Mouse (Mus musculus): Measurements from ENCODE around the gene Pigf. TPM values are rescaled to one million over a fixed set of nuclear protein-coding genes. Genes with fewer than 3 reads are reported as not detected.
"Not testable (repeated sequence)": the region's sequence is repeated elsewhere in the genome, so short reads cannot be mapped to it uniquely, and the experiment has no call there.

Pigf gene
- 42.3 and 45.2 TPM in 2 replicates for polyA plus RNA-seq (2014; fragmentation: Nextera tagmentation; extraction: Ambion mirVana)

DNA sequence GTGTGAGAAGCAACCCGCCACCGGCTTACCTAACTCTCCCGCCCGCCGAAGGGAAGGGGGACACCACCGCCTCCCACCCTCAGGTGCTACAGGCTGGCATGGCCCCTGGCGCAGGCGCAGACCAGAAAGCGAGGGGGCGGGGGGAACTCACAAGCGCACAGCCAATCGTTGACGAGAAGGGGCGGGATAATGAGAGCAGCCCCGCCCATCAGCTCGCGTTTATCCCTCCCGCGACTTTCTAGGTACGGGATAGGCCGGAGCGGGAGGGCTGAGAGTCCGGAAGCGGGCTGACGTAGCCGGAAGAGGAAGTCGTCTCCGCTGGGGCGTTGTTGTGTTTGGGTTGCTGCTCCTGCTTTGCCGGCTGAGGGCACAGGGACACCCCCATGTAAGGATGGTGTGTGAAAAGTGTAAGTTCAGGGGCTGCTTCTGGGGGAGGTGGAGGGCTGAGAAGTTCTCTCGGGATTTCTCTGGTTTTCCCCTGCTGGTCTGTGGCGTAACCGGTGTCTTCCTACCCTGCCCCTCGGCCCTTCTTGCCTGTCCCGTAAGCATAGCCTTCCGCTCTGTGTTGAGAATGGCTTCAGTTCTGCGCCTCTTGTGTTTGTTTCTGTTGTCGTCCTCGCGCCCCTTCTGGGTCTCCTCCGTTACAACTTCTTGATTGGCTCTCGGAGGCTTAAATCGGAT, at the start of gene Pigf, which contains the start of gene Cript:
TSS of gene Pigf (minus strand) at position 138 of the 681 bp plus-strand sequence.
TSS of gene Cript (plus strand) at position 282 of the 681 bp plus-strand sequence.
- Histone ChIP-seq H3K9me3 (ENCODE audit: control insufficient read depth, low read length) (no peaks in the 10 kb centered on the region), H3K4me2 (replicated peaks; ENCODE audit: low read depth, low read length) (peak within 1 kb of the TSS; percentile 80), H3K9ac (ENCODE audit: low read depth, low read length) (peak within 1 kb of the TSS; percentile 61), H3K27ac (ENCODE audit: low read depth, low read length) (no peak within 1 kb of the TSS), H3K4me1 (replicated peaks; ENCODE audit: control insufficient read depth, insufficient read depth, low read length) (no peaks in the 10 kb centered on the region), H3K4me3 (ENCODE audit: low read depth, low read length) (peak within 1 kb of the TSS; percentile 79), H3K27me3 (ENCODE audit: control insufficient read depth, insufficient read depth, low read length) (no peaks in the 10 kb centered on the region), H3K36me3 (ENCODE audit: control insufficient read depth, insufficient read depth, low read length) (0 out of 2 replicates have a peak, but pooled peaks cover 4% of the 10 kb centered on the region)
- DNase-seq (ENCODE audit: low spot score) (peak; percentile 99), ATAC-seq (ENCODE audit: low FRiP score) (peak; percentile 100)
- WGBS: under 1% methylated on average over 37 of the region's 43 CpGs

DNA sequence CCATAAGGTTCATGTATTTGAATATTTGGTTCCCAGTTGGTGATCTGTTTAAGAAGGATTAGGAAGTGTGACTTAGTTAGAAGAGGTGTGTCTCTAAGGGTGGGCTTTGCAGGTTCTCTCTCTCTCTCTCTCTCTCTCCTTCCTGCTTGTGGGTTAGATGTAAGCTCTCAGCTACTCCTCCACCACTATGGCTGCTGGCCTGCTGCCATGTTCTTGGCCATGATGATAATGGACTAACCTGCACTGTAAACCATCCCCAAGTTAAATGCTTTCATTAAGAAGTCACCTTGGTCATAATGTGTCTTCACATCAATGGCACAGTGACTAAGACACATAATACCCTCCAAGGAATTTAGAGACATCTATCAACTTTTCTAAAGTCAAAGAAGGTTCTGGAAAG, 48.3 kb upstream of the Pigf start:
- H3K27me3 ChIP-seq (ENCODE audit: control insufficient read depth, insufficient read depth, low read length): no peaks in the 10 kb centered on the region

DNA sequence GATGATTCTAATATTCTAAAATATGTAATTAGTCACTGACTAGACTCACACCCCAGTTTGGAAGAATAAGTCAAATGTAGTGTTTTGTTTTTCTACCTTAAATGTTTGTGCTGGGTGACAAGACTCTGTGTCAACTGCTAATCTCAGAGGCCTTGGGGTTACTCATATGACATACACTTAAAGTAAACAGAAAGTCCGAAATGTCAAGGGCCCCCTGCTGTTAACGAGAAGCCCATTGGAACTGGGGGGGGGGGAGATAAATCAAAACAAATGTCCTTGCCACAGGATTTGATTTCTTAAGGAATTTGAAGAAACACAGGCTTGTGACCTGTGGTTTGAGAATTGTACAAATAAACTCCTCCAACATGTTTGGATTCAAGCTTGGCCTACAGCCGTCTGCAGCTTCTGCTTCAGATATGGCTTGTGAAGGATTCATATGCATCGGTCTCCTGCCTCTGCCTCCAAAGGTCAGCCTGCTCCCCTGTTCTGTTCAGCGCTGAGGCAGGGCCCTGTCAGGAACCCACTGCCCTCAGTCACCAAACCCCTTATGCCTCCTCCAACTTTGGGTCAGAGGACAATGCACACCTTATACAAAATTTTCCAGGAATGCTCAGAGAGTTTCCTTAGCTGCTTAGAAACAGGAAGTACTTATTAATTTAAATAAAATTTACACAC, 47.7 kb upstream of the Pigf start:
- H3K4me3 ChIP-seq (ENCODE audit: low read depth, low read length): no peak overlapping the region
- no peak overlapping the region for H3K9ac ChIP-seq (ENCODE audit: low read depth, low read length)
- ATAC-seq (ENCODE audit: low FRiP score): no peak
- H3K4me1 ChIP-seq (replicated peaks; ENCODE audit: control insufficient read depth, insufficient read depth, low read length): no peaks in the 10 kb centered on the region
- DNase-seq (ENCODE audit: low spot score): no peak
- H3K4me2 ChIP-seq (replicated peaks; ENCODE audit: low read depth, low read length): no peak overlapping the region
- no peaks in the 10 kb centered on the region for H3K9me3 ChIP-seq (ENCODE audit: control insufficient read depth, low read length)
- 69% methylated on average over 5 of the region's 5 CpGs for WGBS
- no peaks in the 10 kb centered on the region for H3K27me3 ChIP-seq (ENCODE audit: control insufficient read depth, insufficient read depth, low read length)
- H3K27ac ChIP-seq (ENCODE audit: low read depth, low read length): no peak overlapping the region
- H3K36me3 ChIP-seq (ENCODE audit: control insufficient read depth, insufficient read depth, low read length): no peaks in the 10 kb centered on the region

More for the DNA sequence above, 48.3 kb upstream of the Pigf start:
- Histone ChIP-seq H3K4me1 (replicated peaks; ENCODE audit: control insufficient read depth, insufficient read depth, low read length) (no peaks in the 10 kb centered on the region), H3K27ac (ENCODE audit: low read depth, low read length) (no peak overlapping the region), H3K9me3 (ENCODE audit: control insufficient read depth, low read length) (no peaks in the 10 kb centered on the region), H3K9ac (ENCODE audit: low read depth, low read length) (no peak overlapping the region), H3K4me2 (replicated peaks; ENCODE audit: low read depth, low read length) (no peak overlapping the region), H3K36me3 (ENCODE audit: control insufficient read depth, insufficient read depth, low read length) (no peaks in the 10 kb centered on the region), H3K4me3 (ENCODE audit: low read depth, low read length) (no peak overlapping the region)
- ATAC-seq (ENCODE audit: low FRiP score) (no peak), DNase-seq (ENCODE audit: low spot score) (no peak)

DNA sequence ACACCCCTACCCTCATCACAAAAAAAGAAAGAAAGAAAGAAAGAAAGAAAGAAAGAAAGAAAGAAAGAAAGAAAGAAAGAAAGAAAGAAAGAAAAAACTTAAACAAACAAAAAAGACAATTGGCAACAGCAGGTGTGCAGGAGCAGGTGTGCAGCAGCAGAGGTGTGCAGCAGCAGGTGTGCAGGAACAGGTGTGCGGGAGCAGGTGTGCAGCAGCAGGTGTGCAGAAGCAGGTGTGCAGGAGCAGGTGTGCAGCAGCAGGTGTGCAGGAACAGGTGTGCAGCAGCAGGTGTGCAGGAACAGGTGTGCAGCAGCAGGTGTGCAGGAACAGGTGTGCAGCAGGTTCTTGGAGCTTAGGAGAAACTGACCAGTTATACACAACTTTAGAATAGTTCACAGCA, 47.0 kb upstream of the Pigf start:
- H3K36me3 ChIP-seq (ENCODE audit: control insufficient read depth, insufficient read depth, low read length); H3K4me1 ChIP-seq (replicated peaks; ENCODE audit: control insufficient read depth, insufficient read depth, low read length); ATAC-seq (ENCODE audit: low FRiP score); H3K9ac ChIP-seq (ENCODE audit: low read depth, low read length); H3K27ac ChIP-seq (ENCODE audit: low read depth, low read length); H3K4me2 ChIP-seq (replicated peaks; ENCODE audit: low read depth, low read length); DNase-seq (ENCODE audit: low spot score); H3K9me3 ChIP-seq (ENCODE audit: control insufficient read depth, low read length); H3K4me3 ChIP-seq (ENCODE audit: low read depth, low read length); H3K27me3 ChIP-seq (ENCODE audit: control insufficient read depth, insufficient read depth, low read length): not testable (repeated sequence)
- 96% methylated on average over 1 of the region's 1 CpGs for WGBS

DNA sequence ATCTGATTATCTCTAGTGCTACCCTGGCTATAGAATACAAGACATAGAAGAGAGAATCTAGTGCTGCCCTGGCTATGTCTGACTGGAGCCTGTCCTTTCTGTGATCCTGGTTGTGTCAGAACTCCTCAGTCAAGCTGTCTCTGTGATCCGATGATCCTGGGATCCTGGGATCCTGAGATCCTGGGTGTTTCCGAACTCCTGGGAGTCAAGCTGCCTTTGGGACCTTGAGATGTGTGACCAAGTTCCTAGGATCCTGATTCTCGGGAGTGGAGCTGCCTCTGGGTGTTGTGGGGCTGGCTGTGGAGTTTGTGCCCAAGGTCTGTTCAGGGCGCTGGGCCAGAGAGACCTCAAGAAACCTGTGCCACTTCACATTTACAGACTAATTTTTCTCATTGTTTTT, 43.8 kb upstream of the Pigf start:
- no peaks in the 10 kb centered on the region for H3K9me3 ChIP-seq (ENCODE audit: control insufficient read depth, low read length)
- no peaks in the 10 kb centered on the region for H3K27me3 ChIP-seq (ENCODE audit: control insufficient read depth, insufficient read depth, low read length)
- no peak overlapping the region for H3K4me2 ChIP-seq (replicated peaks; ENCODE audit: low read depth, low read length)
- ATAC-seq (ENCODE audit: low FRiP score) (no peak), DNase-seq (ENCODE audit: low spot score) (no peak)
- WGBS: 88% methylated on average over 4 of the region's 4 CpGs
- no peak overlapping the region for H3K27ac ChIP-seq (ENCODE audit: low read depth, low read length)
- H3K36me3 ChIP-seq (ENCODE audit: control insufficient read depth, insufficient read depth, low read length): no peaks in the 10 kb centered on the region
- H3K4me1 ChIP-seq (replicated peaks; ENCODE audit: control insufficient read depth, insufficient read depth, low read length): no peaks in the 10 kb centered on the region
- no peak overlapping the region for H3K4me3 ChIP-seq (ENCODE audit: low read depth, low read length)
- H3K9ac ChIP-seq (ENCODE audit: low read depth, low read length): no peak overlapping the region

DNA sequence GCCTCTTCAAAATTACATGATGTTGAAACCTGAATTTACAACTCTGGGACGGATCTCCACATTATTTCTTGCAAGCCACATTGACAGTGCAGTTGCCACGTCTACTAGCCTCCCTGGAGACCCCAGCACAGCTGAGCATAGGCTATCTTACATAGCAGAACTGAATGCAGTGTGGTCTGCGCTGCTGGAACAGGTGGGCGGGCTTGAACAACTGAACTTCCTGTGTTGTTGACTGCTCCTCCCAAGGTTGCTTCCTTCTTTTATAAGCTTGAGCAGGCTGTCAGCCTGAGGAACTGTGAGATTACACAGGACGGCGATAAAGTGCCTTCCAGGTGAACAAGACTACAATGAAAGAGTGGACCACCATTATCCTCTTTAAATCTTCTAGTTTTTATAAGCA, 38.8 kb upstream of the Pigf start:
- H3K9me3 ChIP-seq (ENCODE audit: control insufficient read depth, low read length): no peaks in the 10 kb centered on the region
- no peak overlapping the region for H3K27ac ChIP-seq (ENCODE audit: low read depth, low read length)
- H3K4me3 ChIP-seq (ENCODE audit: low read depth, low read length): no peak overlapping the region
- no peak overlapping the region for H3K4me2 ChIP-seq (replicated peaks; ENCODE audit: low read depth, low read length)
- no peak overlapping the region for H3K9ac ChIP-seq (ENCODE audit: low read depth, low read length)
- DNase-seq (ENCODE audit: low spot score) (no peak), ATAC-seq (ENCODE audit: low FRiP score) (no peak)
- H3K27me3 ChIP-seq (ENCODE audit: control insufficient read depth, insufficient read depth, low read length): no peaks in the 10 kb centered on the region
- H3K36me3 ChIP-seq (ENCODE audit: control insufficient read depth, insufficient read depth, low read length): no peaks in the 10 kb centered on the region
- H3K4me1 ChIP-seq (replicated peaks; ENCODE audit: control insufficient read depth, insufficient read depth, low read length): no peaks in the 10 kb centered on the region
- 83% methylated on average over 6 of the region's 6 CpGs for WGBS

DNA sequence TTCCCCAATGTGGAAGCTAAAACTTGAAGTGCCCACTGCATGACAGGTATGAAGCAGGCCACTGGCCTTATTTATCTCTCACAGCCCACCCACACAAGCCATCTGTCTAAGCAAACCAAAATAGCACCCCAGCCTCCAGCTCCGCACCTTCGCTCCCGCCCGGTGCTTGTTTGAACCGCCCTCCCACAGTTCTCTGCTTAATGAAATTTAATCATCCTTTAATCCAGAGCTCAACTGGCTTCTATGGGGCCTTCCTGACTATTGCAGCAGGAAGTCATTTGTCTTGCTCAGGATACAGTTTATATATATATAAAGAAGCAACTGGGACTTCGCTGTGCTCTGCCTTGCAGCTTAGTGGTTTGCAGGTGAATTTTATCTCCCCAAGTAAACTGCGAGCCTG, 38.3 kb upstream of the Pigf start:
- Histone ChIP-seq H3K4me2 (replicated peaks; ENCODE audit: low read depth, low read length) (no peak overlapping the region), H3K27me3 (ENCODE audit: control insufficient read depth, insufficient read depth, low read length) (no peaks in the 10 kb centered on the region)

DNA sequence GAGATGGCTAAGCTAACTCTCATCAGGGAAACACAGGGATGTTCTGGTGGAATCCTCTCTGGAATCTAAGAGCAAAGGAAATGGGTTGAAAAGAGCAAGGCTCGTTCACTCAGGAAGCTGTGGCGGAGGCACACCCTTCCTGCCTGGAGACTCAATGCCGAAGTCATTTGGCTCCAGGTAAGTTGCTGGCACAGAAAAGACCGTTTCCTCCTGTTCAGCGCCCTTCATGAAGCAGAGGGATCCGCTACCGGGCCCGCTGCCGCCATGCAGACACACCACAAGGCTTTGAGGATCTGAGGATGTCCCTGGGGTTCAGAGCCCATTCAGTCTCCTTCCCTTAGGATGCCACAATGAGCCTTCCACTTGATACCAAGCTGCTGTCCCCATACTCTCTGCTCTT, 37.4 kb upstream of the Pigf start:
- ATAC-seq (ENCODE audit: low FRiP score) (no peak), DNase-seq (ENCODE audit: low spot score) (no peak)
- Histone ChIP-seq H3K36me3 (ENCODE audit: control insufficient read depth, insufficient read depth, low read length) (no peaks in the 10 kb centered on the region), H3K27ac (ENCODE audit: low read depth, low read length) (no peak overlapping the region), H3K9ac (ENCODE audit: low read depth, low read length) (no peak overlapping the region), H3K4me1 (replicated peaks; ENCODE audit: control insufficient read depth, insufficient read depth, low read length) (no peaks in the 10 kb centered on the region), H3K4me3 (ENCODE audit: low read depth, low read length) (no peak overlapping the region), H3K9me3 (ENCODE audit: control insufficient read depth, low read length) (no peaks in the 10 kb centered on the region), H3K27me3 (ENCODE audit: control insufficient read depth, insufficient read depth, low read length) (no peaks in the 10 kb centered on the region), H3K4me2 (replicated peaks; ENCODE audit: low read depth, low read length) (no peak overlapping the region)
- 84% methylated on average over 9 of the region's 9 CpGs for WGBS

More for the DNA sequence above, 38.3 kb upstream of the Pigf start:
- ATAC-seq (ENCODE audit: low FRiP score): no peak
- no peak for DNase-seq (ENCODE audit: low spot score)
- H3K36me3 ChIP-seq (ENCODE audit: control insufficient read depth, insufficient read depth, low read length): no peaks in the 10 kb centered on the region
- H3K4me1 ChIP-seq (replicated peaks; ENCODE audit: control insufficient read depth, insufficient read depth, low read length): no peaks in the 10 kb centered on the region
- no peak overlapping the region for H3K9ac ChIP-seq (ENCODE audit: low read depth, low read length)
- H3K27ac ChIP-seq (ENCODE audit: low read depth, low read length): no peak overlapping the region
- H3K9me3 ChIP-seq (ENCODE audit: control insufficient read depth, low read length): no peaks in the 10 kb centered on the region
- WGBS: 87% methylated on average over 7 of the region's 7 CpGs
- H3K4me3 ChIP-seq (ENCODE audit: low read depth, low read length): no peak overlapping the region
